Mouse (Mus musculus): ENCODE measurements around the gene Olfr275. TPM values are rescaled to one million over a fixed set of nuclear protein-coding genes. Genes with fewer than 3 reads are reported as not detected.
"Not testable (repeated sequence)": the region's sequence is repeated elsewhere in the genome, so short reads cannot be mapped to it uniquely, and the experiment has no call there.

The Olfr275 gene
- not detected in 2 replicates for polyA plus RNA-seq (2014; fragmentation: Nextera tagmentation; extraction: Ambion mirVana)

DNA sequence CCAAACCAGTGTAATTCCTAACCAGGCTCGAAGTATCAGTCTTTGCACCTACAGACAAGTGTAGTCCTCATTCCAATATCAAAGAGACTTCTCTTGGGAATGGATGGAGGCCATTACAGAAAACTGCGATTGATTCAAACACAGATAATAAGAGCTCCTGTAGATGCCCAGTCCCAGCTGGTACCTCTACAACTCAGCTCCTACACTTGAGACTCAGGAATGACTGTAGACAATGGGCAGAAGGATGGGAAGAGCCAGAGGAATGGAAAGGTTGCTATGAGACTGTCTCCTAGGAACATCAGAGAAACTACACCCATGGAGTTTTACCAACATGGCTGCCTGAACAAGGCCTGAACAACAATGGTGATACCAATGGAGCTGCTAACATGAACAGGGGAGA, at the start of gene Olfr275:
TSS of gene Olfr275 (plus strand) at position 301 of the 400 bp plus-strand sequence.
- WGBS = 82% methylated on average over 2 of the region's 2 CpGs
- no peak within 1 kb of the TSS for H3K27ac ChIP-seq (replicated peaks; ENCODE audit: low read depth, low read length)
- H3K36me3 ChIP-seq (ENCODE audit: control insufficient read depth, insufficient read depth, low read length) = no peaks in the 10 kb centered on the region
- H3K4me3 ChIP-seq (ENCODE audit: low read depth, low read length) = no peak within 1 kb of the TSS
- no peak within 1 kb of the TSS for H3K9ac ChIP-seq (ENCODE audit: low read depth, low read length)
- no peak for ATAC-seq (ENCODE audit: low read depth)
- DNase-seq (ENCODE audit: low spot score) = no peak
- H3K27me3 ChIP-seq (replicated peaks; ENCODE audit: control insufficient read depth, insufficient read depth, low read length) = no peaks in the 10 kb centered on the region; the same call in 1 of the 2 replicates
- H3K9me3 ChIP-seq (ENCODE audit: control insufficient read depth, low read length) = no peaks in the 10 kb centered on the region
- H3K4me2 ChIP-seq (ENCODE audit: low read depth, low read length) = no peak within 1 kb of the TSS
- no peaks in the 10 kb centered on the region for H3K4me1 ChIP-seq (ENCODE audit: control insufficient read depth, insufficient read depth, low read length)

DNA sequence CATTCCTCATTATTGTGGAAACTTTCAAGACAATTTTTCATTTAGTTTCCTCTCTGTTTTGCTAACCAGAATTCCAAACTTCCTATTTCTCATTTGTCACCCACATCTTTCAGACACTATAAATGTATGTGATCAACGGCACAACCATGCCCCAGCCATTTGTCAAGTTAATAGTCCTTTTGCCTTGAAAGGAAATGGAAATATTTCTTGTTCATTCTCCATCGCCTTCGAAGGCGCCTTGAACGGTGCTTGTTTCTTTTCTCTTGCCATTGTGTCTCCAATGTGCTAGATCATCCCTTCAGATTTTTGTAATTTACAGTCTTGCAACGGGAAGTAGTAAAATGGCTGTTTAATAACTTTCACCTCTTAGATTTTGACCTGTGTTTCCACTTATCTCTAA, 48.8 kb upstream of the Olfr275 start:
- Histone ChIP-seq H3K27ac (replicated peaks; ENCODE audit: low read depth, low read length) (no peak overlapping the region), H3K4me3 (ENCODE audit: low read depth, low read length) (no peak overlapping the region), H3K9me3 (ENCODE audit: control insufficient read depth, low read length) (no peaks in the 10 kb centered on the region), H3K4me1 (ENCODE audit: control insufficient read depth, insufficient read depth, low read length) (no peaks in the 10 kb centered on the region), H3K9ac (ENCODE audit: low read depth, low read length) (no peak overlapping the region), H3K4me2 (ENCODE audit: low read depth, low read length) (no peak overlapping the region), H3K36me3 (ENCODE audit: control insufficient read depth, insufficient read depth, low read length) (no peaks in the 10 kb centered on the region), H3K27me3 (replicated peaks; ENCODE audit: control insufficient read depth, insufficient read depth, low read length) (no peaks in the 10 kb centered on the region)
- DNase-seq (ENCODE audit: low spot score) (no peak), ATAC-seq (ENCODE audit: low read depth) (no peak)
- WGBS = 80% methylated on average over 6 of the region's 6 CpGs

DNA sequence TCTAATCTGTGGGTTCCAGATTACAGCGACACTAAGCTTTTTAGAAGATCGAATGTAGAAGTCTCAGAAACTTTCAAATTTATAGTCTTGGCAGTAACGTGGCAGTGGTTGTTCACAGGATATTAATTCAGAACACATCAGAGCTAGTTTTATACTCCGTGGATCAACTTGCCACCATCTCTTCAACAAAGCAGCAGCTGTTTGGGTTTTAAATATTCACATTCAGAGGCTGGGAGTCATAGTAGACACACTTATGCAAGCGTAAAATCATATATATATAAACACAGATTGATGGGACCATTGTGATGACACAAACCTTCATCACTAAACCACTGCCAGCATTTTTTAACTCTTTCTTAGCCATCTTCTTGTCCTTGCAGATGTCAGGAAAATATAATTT, 42.2 kb upstream of the Olfr275 start:
- Histone ChIP-seq H3K36me3 (ENCODE audit: control insufficient read depth, insufficient read depth, low read length) (no peaks in the 10 kb centered on the region), H3K4me1 (ENCODE audit: control insufficient read depth, insufficient read depth, low read length) (no peaks in the 10 kb centered on the region), H3K9me3 (ENCODE audit: control insufficient read depth, low read length) (no peaks in the 10 kb centered on the region), H3K4me2 (ENCODE audit: low read depth, low read length) (no peak overlapping the region), H3K4me3 (ENCODE audit: low read depth, low read length) (no peak overlapping the region), H3K27ac (replicated peaks; ENCODE audit: low read depth, low read length) (no peak overlapping the region), H3K9ac (ENCODE audit: low read depth, low read length) (no peak overlapping the region), H3K27me3 (replicated peaks; ENCODE audit: control insufficient read depth, insufficient read depth, low read length) (no peaks in the 10 kb centered on the region)
- 61% methylated on average over 5 of the region's 5 CpGs for WGBS
- DNase-seq (ENCODE audit: low spot score) = peak; percentile 36
- ATAC-seq (ENCODE audit: low read depth) = peak; percentile 50; the same call in 1 of the 2 replicates

DNA sequence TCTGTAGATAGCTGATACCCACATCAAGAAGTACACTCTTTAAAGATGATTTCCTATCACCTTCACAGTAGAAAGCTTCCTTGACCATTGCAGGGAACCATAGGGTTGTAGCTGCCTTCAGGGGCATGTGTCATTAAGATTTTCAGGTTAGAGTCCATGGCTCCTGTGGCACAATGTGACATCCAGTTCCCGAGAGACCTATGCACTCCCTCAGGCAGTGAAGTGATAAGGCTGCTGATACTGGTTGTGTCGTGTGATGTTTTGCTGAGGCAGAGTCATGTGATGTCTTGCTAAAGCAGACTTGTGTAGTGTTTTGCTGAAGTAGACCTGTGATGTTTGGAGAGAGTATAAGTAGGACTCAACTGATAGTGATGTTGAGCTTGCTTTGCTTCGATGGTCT, 14.4 kb upstream of the Olfr275 start:
- Histone ChIP-seq H3K4me1 (ENCODE audit: control insufficient read depth, insufficient read depth, low read length) (no peaks in the 10 kb centered on the region), H3K4me2 (ENCODE audit: low read depth, low read length) (no peak overlapping the region), H3K9ac (ENCODE audit: low read depth, low read length) (no peak overlapping the region), H3K9me3 (ENCODE audit: control insufficient read depth, low read length) (no peaks in the 10 kb centered on the region), H3K4me3 (ENCODE audit: low read depth, low read length) (no peak overlapping the region), H3K36me3 (ENCODE audit: control insufficient read depth, insufficient read depth, low read length) (no peaks in the 10 kb centered on the region), H3K27me3 (replicated peaks; ENCODE audit: control insufficient read depth, insufficient read depth, low read length) (no peaks in the 10 kb centered on the region), H3K27ac (replicated peaks; ENCODE audit: low read depth, low read length) (no peak overlapping the region)
- ATAC-seq (ENCODE audit: low read depth) (no peak), DNase-seq (ENCODE audit: low spot score) (no peak)
- 86% methylated on average over 3 of the region's 3 CpGs for WGBS

DNA sequence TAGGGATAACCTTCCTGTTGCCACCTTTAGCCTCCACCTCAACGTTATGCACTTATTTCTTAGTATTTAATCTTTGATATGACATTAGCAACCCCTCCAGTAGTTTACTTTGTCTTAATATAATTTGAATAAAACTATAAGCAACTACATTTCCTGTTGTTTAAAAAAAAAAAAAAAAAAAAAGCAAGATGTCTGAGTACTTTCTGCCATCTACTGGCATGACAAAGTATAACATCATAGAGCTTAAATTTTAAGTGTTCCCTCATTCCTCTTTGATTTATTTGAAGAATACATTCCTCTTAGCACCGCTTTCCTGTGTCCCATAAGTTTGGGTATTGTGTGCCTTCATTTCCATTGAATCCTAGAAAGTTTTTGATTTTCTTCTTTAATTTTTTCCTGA, 2.5 kb upstream of the Olfr275 start:
- Histone ChIP-seq H3K4me1 (ENCODE audit: control insufficient read depth, insufficient read depth, low read length) (no peaks in the 10 kb centered on the region), H3K27ac (replicated peaks; ENCODE audit: low read depth, low read length) (no peak overlapping the region), H3K36me3 (ENCODE audit: control insufficient read depth, insufficient read depth, low read length) (no peaks in the 10 kb centered on the region), H3K27me3 (replicated peaks; ENCODE audit: control insufficient read depth, insufficient read depth, low read length) (no peaks in the 10 kb centered on the region; the same call in 1 of the 2 replicates), H3K9ac (ENCODE audit: low read depth, low read length) (no peak overlapping the region), H3K9me3 (ENCODE audit: control insufficient read depth, low read length) (no peaks in the 10 kb centered on the region), H3K4me3 (ENCODE audit: low read depth, low read length) (no peak overlapping the region), H3K4me2 (ENCODE audit: low read depth, low read length) (no peak overlapping the region)
- no peak for ATAC-seq (ENCODE audit: low read depth)
- WGBS = 34% methylated on average over 2 of the region's 2 CpGs
- DNase-seq (ENCODE audit: low spot score) = peak; percentile 35

DNA sequence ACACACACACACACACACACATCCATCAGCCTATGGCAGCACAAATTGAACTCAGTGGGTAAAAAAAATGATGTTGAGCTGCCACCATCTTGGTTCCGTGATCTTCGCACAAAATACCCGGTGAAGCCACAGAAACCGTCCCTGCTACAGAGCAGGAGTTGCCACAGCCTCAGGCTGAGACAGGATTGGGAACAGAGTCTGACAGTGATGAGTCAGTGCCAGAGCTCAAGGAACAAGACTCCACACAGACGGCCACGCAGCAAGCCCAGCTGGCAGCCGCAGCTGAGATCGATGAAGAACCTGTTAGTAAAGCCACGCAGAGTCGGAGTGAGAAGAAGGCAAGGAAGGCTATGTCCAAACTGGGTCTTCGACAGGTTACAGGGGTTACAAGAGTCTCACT, 7.0 kb downstream of the Olfr275 start:
- no peaks in the 10 kb centered on the region for H3K36me3 ChIP-seq (ENCODE audit: control insufficient read depth, insufficient read depth, low read length)
- H3K4me2 ChIP-seq (ENCODE audit: low read depth, low read length) = no peak overlapping the region
- 92% methylated on average over 11 of the region's 11 CpGs for WGBS
- H3K27me3 ChIP-seq (replicated peaks; ENCODE audit: control insufficient read depth, insufficient read depth, low read length) = no peaks in the 10 kb centered on the region
- no peak overlapping the region for H3K9ac ChIP-seq (ENCODE audit: low read depth, low read length)
- no peak overlapping the region for H3K27ac ChIP-seq (replicated peaks; ENCODE audit: low read depth, low read length)
- DNase-seq (ENCODE audit: low spot score) (no peak), ATAC-seq (ENCODE audit: low read depth) (no peak)
- no peaks in the 10 kb centered on the region for H3K9me3 ChIP-seq (ENCODE audit: control insufficient read depth, low read length)
- no peak overlapping the region for H3K4me3 ChIP-seq (ENCODE audit: low read depth, low read length)
- no peaks in the 10 kb centered on the region for H3K4me1 ChIP-seq (ENCODE audit: control insufficient read depth, insufficient read depth, low read length)

DNA sequence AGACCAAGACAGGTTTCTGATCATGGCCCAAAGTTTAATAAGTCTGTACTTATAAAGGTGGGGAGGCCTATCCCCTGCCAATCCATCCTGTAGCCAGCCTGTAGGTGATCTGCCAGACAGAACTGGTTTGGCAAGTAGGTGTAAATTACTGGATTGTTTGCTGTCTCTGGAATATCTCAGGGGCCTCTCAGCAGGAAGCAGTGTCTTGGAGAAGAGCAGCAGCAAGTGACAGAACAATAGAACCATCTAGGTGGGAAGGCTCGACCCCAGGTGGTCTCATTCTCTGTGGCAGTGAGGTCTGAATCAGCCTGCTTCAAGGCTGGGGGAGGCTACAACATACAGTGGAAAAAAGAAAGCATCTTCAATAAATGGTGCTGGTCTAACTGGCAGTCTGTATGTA, 31.0 kb downstream of the Olfr275 start:
- 52% methylated on average over 1 of the region's 1 CpGs for WGBS
- not testable (repeated sequence) for H3K9me3 ChIP-seq (ENCODE audit: control insufficient read depth, low read length); DNase-seq (ENCODE audit: low spot score); H3K36me3 ChIP-seq (ENCODE audit: control insufficient read depth, insufficient read depth, low read length); H3K27me3 ChIP-seq (replicated peaks; ENCODE audit: control insufficient read depth, insufficient read depth, low read length); H3K4me2 ChIP-seq (ENCODE audit: low read depth, low read length); H3K9ac ChIP-seq (ENCODE audit: low read depth, low read length); H3K27ac ChIP-seq (replicated peaks; ENCODE audit: low read depth, low read length); H3K4me3 ChIP-seq (ENCODE audit: low read depth, low read length); H3K4me1 ChIP-seq (ENCODE audit: control insufficient read depth, insufficient read depth, low read length); ATAC-seq (ENCODE audit: low read depth)

DNA sequence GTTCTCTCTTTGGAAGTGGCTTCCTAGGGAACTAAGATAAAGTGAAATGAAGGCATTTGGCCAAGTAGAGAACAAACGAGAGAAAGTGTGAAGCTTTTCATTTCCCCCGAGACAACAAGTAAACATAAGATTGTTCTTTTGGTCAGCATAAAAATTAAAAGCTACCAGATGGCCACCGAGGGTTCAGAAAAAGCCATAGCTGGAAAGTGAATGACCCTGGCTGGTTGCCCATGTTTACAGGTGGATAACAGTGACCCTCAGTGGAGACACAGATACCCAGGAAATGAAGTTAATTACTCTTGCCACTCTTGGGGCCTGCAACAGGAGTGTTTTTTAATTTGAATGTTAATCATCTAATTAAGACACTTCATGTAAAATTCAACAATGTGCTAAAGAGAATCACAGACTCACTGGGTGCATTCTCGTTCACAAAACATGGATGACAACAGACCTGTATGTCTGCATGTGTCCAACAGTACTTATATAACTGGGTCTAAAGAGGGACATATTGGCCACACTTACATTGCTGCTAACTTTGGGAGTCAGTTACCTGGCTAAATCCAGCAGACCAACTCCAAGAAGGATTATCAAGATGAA, 34.7 kb downstream of the Olfr275 start:
- no peaks in the 10 kb centered on the region for H3K9me3 ChIP-seq (ENCODE audit: control insufficient read depth, low read length)
- DNase-seq (ENCODE audit: low spot score) (no peak), ATAC-seq (ENCODE audit: low read depth) (no peak)
- no peak overlapping the region for H3K4me2 ChIP-seq (ENCODE audit: low read depth, low read length)
- H3K4me1 ChIP-seq (ENCODE audit: control insufficient read depth, insufficient read depth, low read length) = no peaks in the 10 kb centered on the region
- no peak overlapping the region for H3K9ac ChIP-seq (ENCODE audit: low read depth, low read length)
- no peaks in the 10 kb centered on the region for H3K36me3 ChIP-seq (ENCODE audit: control insufficient read depth, insufficient read depth, low read length)
- no peaks in the 10 kb centered on the region for H3K27me3 ChIP-seq (replicated peaks; ENCODE audit: control insufficient read depth, insufficient read depth, low read length)
- H3K27ac ChIP-seq (replicated peaks; ENCODE audit: low read depth, low read length) = no peak overlapping the region
- no peak overlapping the region for H3K4me3 ChIP-seq (ENCODE audit: low read depth, low read length)
- 62% methylated on average over 4 of the region's 4 CpGs for WGBS

DNA sequence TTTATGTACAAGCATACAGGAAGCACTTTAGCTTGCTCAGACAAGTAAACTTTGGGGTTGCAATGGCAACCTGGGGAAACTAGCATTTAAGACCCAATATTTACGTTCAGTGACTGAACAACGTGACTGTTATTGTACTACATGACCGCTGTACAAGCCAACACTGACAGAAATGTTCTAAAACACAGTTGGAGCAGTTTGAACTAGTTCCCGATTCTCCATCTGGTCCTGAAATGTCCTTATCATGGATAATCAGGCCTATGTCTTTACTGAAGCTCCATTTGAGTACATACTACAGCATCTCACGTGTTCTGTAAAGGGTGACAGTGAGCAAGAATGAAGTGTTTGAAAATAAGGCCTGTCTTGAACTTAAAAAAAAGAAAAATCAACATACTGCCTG, 35.3 kb downstream of the Olfr275 start:
- 90% methylated on average over 5 of the region's 5 CpGs for WGBS
- no peak for DNase-seq (ENCODE audit: low spot score)
- Histone ChIP-seq H3K4me1 (ENCODE audit: control insufficient read depth, insufficient read depth, low read length) (no peaks in the 10 kb centered on the region), H3K9ac (ENCODE audit: low read depth, low read length) (no peak overlapping the region), H3K27ac (replicated peaks; ENCODE audit: low read depth, low read length) (no peak overlapping the region), H3K27me3 (replicated peaks; ENCODE audit: control insufficient read depth, insufficient read depth, low read length) (no peaks in the 10 kb centered on the region), H3K4me2 (ENCODE audit: low read depth, low read length) (no peak overlapping the region), H3K36me3 (ENCODE audit: control insufficient read depth, insufficient read depth, low read length) (no peaks in the 10 kb centered on the region), H3K4me3 (ENCODE audit: low read depth, low read length) (no peak overlapping the region), H3K9me3 (ENCODE audit: control insufficient read depth, low read length) (no peaks in the 10 kb centered on the region)
- ATAC-seq (ENCODE audit: low read depth) = no peak

Data from embryonic facial prominence, embryonic 14.5 days (tissue).